Mouse (Mus musculus): ENCODE measurements around the gene Crmp1.

GRCm38 (mm10) chr5:37332066-37332465 is 90.3 kb downstream of the Crmp1 start:
- TF ChIP-seq CTCF (conservative IDR thresholded peaks at IDR 0.05 in 1 of 2, IDR thresholded peaks at IDR 0.05 in 1 of 2; ENCODE audit: low read depth in 2 of 2, low read length in 2 of 2) (no peak), ELF1 (IDR thresholded peaks at IDR 0.05; ENCODE audit: low read depth, low read length) (no peak)

All from CH12.LX (cell line).